Mouse (Mus musculus): ENCODE measurements around the gene Cdk19.

Gene Cdk19
- long read RNA-seq, experiment 1, partial matches to known transcripts, result 2 of 3 reads
- long read RNA-seq, experiment 1, other reads (novel, unspliced or antisense), result 1 of 3 reads
- long read RNA-seq, experiment 2, partial matches to known transcripts, result 0 of 2 reads
- long read RNA-seq, experiment 2, other reads (novel, unspliced or antisense), result 2 of 2 reads

- intact Hi-C loops (cut with DNase I), result no loop called here
Measured at GRCm38 (mm10) chr10:40339351-40339964, at the start of gene Cdk19. TSS of gene Cdk19 (plus strand) at chr10:40339564.

GRCm38 (mm10) chr10:40292640-40293039 is 46.7 kb upstream of the Cdk19 start:
- intact Hi-C loops (cut with DNase I), result no loop called here

- intact Hi-C loops (cut with DNase I), result loop anchor here (5.0 kb wide), 2 partner anchors 43 to 47 kb away; partner anchors contain the start of gene Gtf3c6
Measured at GRCm38 (mm10) chr10:40300648-40301171, 38.7 kb upstream of the Cdk19 start.

- intact Hi-C loops (cut with DNase I), result loop anchor here (5.0 kb wide), 2 partner anchors 44 to 46 kb away; partner anchors contain the start of gene Gtf3c6
Measured at GRCm38 (mm10) chr10:40301181-40302075, 37.9 kb upstream of the Cdk19 start.

GRCm38 (mm10) chr10:40302140-40302985 is 37.0 kb upstream of the Cdk19 start, which contains the start of gene Amd1:
TSS of gene Amd1 (minus strand) at chr10:40302186.
- intact Hi-C loops (cut with DNase I), result loop anchor here (5.0 kb wide), 2 partner anchors 45 kb away; partner anchors contain the start of gene Gtf3c6

GRCm38 (mm10) chr10:40305989-40306388 is 33.4 kb upstream of the Cdk19 start:
- intact Hi-C loops (cut with DNase I), result no loop called here

GRCm38 (mm10) chr10:40307826-40308583 is 31.4 kb upstream of the Cdk19 start:
- intact Hi-C loops (cut with DNase I), result no loop called here

- intact Hi-C loops (cut with DNase I), result no loop called here
Measured at GRCm38 (mm10) chr10:40309884-40310635, 29.3 kb upstream of the Cdk19 start.

- intact Hi-C loops (cut with DNase I), result no loop called here
Measured at GRCm38 (mm10) chr10:40312781-40313180, 26.6 kb upstream of the Cdk19 start.

GRCm38 (mm10) chr10:40316841-40317585 is 22.4 kb upstream of the Cdk19 start:
- intact Hi-C loops (cut with DNase I), result no loop called here

- intact Hi-C loops (cut with DNase I), result no loop called here
Measured at GRCm38 (mm10) chr10:40320306-40320705, 19.1 kb upstream of the Cdk19 start.

- intact Hi-C loops (cut with DNase I), result no loop called here
Measured at GRCm38 (mm10) chr10:40328004-40328551, 11.3 kb upstream of the Cdk19 start.

GRCm38 (mm10) chr10:40330262-40330661 is 9.1 kb upstream of the Cdk19 start:
- intact Hi-C loops (cut with DNase I), result no loop called here

GRCm38 (mm10) chr10:40332864-40333263 is 6.5 kb upstream of the Cdk19 start:
- intact Hi-C loops (cut with DNase I), result no loop called here

- intact Hi-C loops (cut with DNase I), result loop anchor here (10.0 kb wide), 1 partner anchor 77 kb away; no protein-coding TSS in a partner anchor
Measured at GRCm38 (mm10) chr10:40342036-40342435, 2.7 kb downstream of the Cdk19 start.

- intact Hi-C loops (cut with DNase I), result loop anchor here (5.0 to 10.0 kb wide), 2 partner anchors 45 to 82 kb away; partner anchors contain the start of gene Amd1
Measured at GRCm38 (mm10) chr10:40346776-40347403, 7.5 kb downstream of the Cdk19 start.

GRCm38 (mm10) chr10:40347461-40347954 is 8.1 kb downstream of the Cdk19 start:
- intact Hi-C loops (cut with DNase I), result loop anchor here (5.0 to 10.0 kb wide), 2 partner anchors 45 to 83 kb away; partner anchors contain the start of gene Amd1
